In genomic region chr16:30176306-30176705, GRCm38 (mm10) we compare ENCODE assay signal across 23 mouse cellular contexts.
DNase-seq lines count a peak whose midpoint lies in the region; ATAC-seq and TF ChIP-seq lines count a peak whose summit lies in the region.
"Had no signal": no experiment of that assay in that cellular context is flagged by ENCODE, and none has a peak within 500 bp of the region (broad histone marks: within the 10 kb centered on the region; RNA-seq: fewer than 3 reads in every experiment).

No protein-coding gene starts in this region.

- H3K4me1 ChIP-seq in kidney, adult 2 months (ENCODE audit: control insufficient read depth, insufficient read depth, low read length): peaks cover 22% of the 10 kb centered on the region
- H3K4me1 ChIP-seq in kidney, embryonic 14.5 days (ENCODE audit: control insufficient read depth, insufficient read depth, low read length): peaks cover 49% of the 10 kb centered on the region
- H3K4me1 ChIP-seq in thymus, adult 2 months (replicated peaks; ENCODE audit: control insufficient read depth, insufficient read depth, low read length): peaks cover 77% of the 10 kb centered on the region
- peaks cover 55% of the 10 kb centered on the region for H3K4me1 ChIP-seq in limb, embryonic 10.5 days

- ATAC-seq in kidney, embryonic 14.5 days (ENCODE audit: low FRiP score, low TSS enrichment): no peak
- ATAC-seq: forebrain, embryonic 16.5 days; inflammation-experienced regulatory T-cells, adult 6 months; midbrain, embryonic 15.5 days had no signal

- TF ChIP-seq POLR2A in kidney, adult 2 months (IDR thresholded peaks at IDR 0.05; ENCODE audit: low read depth, low read length): no peak
- no peak for TF ChIP-seq POLR2A in thymus, adult 2 months (IDR thresholded peaks at IDR 0.05; ENCODE audit: control insufficient read depth, extremely low read depth, insufficient read depth, low read length, poor library complexity)

- H3K27ac ChIP-seq in kidney, adult 2 months (ENCODE audit: insufficient read depth, low read depth, low read length): no peak overlapping the region; the same call in 1 of the 2 replicates
- H3K27ac ChIP-seq in kidney, embryonic 14.5 days (ENCODE audit: low read depth, low read length): no peak overlapping the region
- H3K27ac ChIP-seq in thymus, adult 2 months (ENCODE audit: control insufficient read depth, insufficient read depth, low read length): no peak overlapping the region
- peak overlapping the region; percentile 54 for H3K27ac ChIP-seq in limb, embryonic 10.5 days
- H3K27ac ChIP-seq: forebrain, embryonic 10.5 days; hindbrain, embryonic 13.5 days; liver, embryonic 15.5 days; lung, embryonic 15.5 days; macrophage; midbrain, embryonic 15.5 days; neural tube, embryonic 13.5 days had no signal

- no peak for TF ChIP-seq CTCF in kidney, adult 2 months (conservative IDR thresholded peaks at IDR 0.05; ENCODE audit: insufficient read depth, insufficient read length, low read depth, low read length)
- no peak for TF ChIP-seq CTCF in thymus, adult 2 months (IDR thresholded peaks at IDR 0.05; ENCODE audit: borderline replicate concordance, control insufficient read depth, extremely low read depth, insufficient read depth, low read length, poor library complexity)

- no peak overlapping the region for H3K4me3 ChIP-seq in kidney, adult 2 months (ENCODE audit: insufficient read depth, low read depth, low read length)
- no peak overlapping the region for H3K4me3 ChIP-seq in kidney, embryonic 14.5 days (ENCODE audit: low read length)
- no peak overlapping the region for H3K4me3 ChIP-seq in thymus, adult 2 months (ENCODE audit: control insufficient read depth, insufficient read depth, low read length)
- no peak overlapping the region for H3K4me3 ChIP-seq in limb, embryonic 10.5 days
- H3K4me3 ChIP-seq: forebrain, embryonic 10.5 days; hindbrain, embryonic 13.5 days; liver, embryonic 15.5 days; lung, embryonic 15.5 days; midbrain, embryonic 15.5 days; neural tube, embryonic 13.5 days had no signal

- no peaks in the 10 kb centered on the region for H3K36me3 ChIP-seq in kidney, adult 2 months (ENCODE audit: control insufficient read depth, insufficient read depth, low read length)
- H3K36me3 ChIP-seq in kidney, embryonic 14.5 days (ENCODE audit: control insufficient read depth, insufficient read depth, low read length): no peaks in the 10 kb centered on the region
- no peaks in the 10 kb centered on the region for H3K36me3 ChIP-seq in thymus, adult 2 months (ENCODE audit: control insufficient read depth, insufficient read depth, low read length)
- no peaks in the 10 kb centered on the region for H3K36me3 ChIP-seq in limb, embryonic 10.5 days
- H3K36me3 ChIP-seq: forebrain, embryonic 10.5 days; hindbrain, embryonic 13.5 days; liver, embryonic 15.5 days; lung, embryonic 15.5 days; midbrain, embryonic 15.5 days; neural tube, embryonic 13.5 days had no signal

- no peaks in the 10 kb centered on the region for H3K9me3 ChIP-seq in kidney, embryonic 14.5 days (ENCODE audit: control insufficient read depth, low read length)
- H3K9me3 ChIP-seq in limb, embryonic 10.5 days (replicated peaks): no peaks in the 10 kb centered on the region
- H3K9me3 ChIP-seq: forebrain, embryonic 10.5 days; hindbrain, embryonic 13.5 days; liver, embryonic 15.5 days; lung, embryonic 15.5 days; midbrain, embryonic 15.5 days; neural tube, embryonic 13.5 days had no signal

- H3K4me2 ChIP-seq in kidney, embryonic 14.5 days (replicated peaks; ENCODE audit: low read depth, low read length): no peak overlapping the region
- H3K4me2 ChIP-seq: hindbrain, embryonic 13.5 days; liver, embryonic 15.5 days; lung, embryonic 15.5 days; midbrain, embryonic 15.5 days; neural tube, embryonic 13.5 days had no signal

- H3K9ac ChIP-seq in kidney, embryonic 14.5 days (ENCODE audit: low read depth, low read length): no peak overlapping the region
- H3K9ac ChIP-seq: hindbrain, embryonic 13.5 days; liver, embryonic 15.5 days; lung, embryonic 15.5 days; midbrain, embryonic 15.5 days; neural tube, embryonic 13.5 days had no signal

- DNase-seq in kidney, adult 2 months: peak; percentile 70
- peak; percentile 32 for DNase-seq in thymus, adult 2 months
- no peak for DNase-seq in thymus, postnatal 10 days (ENCODE audit: low spot score in 2 of 2)
- no peak for DNase-seq in limb, embryonic 10.5 days (ENCODE audit: low spot score)
- DNase-seq in embryo, embryonic 10 days (ENCODE audit: low spot score): no peak
- no peak for DNase-seq in cerebellum, adult 18-20 months
- DNase-seq: adrenal gland, postnatal 25 days; B cell, adult 2 months; cerebellum, adult 9-10 months; gastrocnemius, postnatal 36 days; layer of hippocampus, adult 9-11 months; liver; retina, postnatal 1 day had no signal

- H3K27me3 ChIP-seq in kidney, adult 2 months (replicated peaks; ENCODE audit: control insufficient read depth, insufficient read depth, low read length): no peaks in the 10 kb centered on the region
- H3K27me3 ChIP-seq in kidney, embryonic 14.5 days (ENCODE audit: control insufficient read depth, insufficient read depth, low read length): no peaks in the 10 kb centered on the region
- H3K27me3 ChIP-seq in thymus, adult 2 months (ENCODE audit: control insufficient read depth, insufficient read depth, low read length): no peaks in the 10 kb centered on the region
- H3K27me3 ChIP-seq in limb, embryonic 10.5 days (ENCODE audit: low read depth, poor library complexity, severe bottlenecking): peaks cover 3% of the 10 kb centered on the region; the same call in 1 of the 2 replicates
- H3K27me3 ChIP-seq: liver, embryonic 15.5 days; lung, embryonic 15.5 days had no signal

- 68% methylated on average over 5 of the region's 5 CpGs for WGBS in kidney, adult 2 months
- 85% methylated on average over 5 of the region's 5 CpGs for WGBS in kidney, embryonic 14.5 days
- 17% methylated on average over 5 of the region's 5 CpGs for WGBS in thymus, adult 2 months
- WGBS in limb, embryonic 10.5 days: 95% methylated on average over 5 of the region's 5 CpGs

Comparison
In these comparisons a context has a peak if more than half of its experiments do, and no peak if none do; other contexts are left out.
1. DNase-seq: peak in kidney, adult 2 months (single experiment) and thymus, adult 2 months (single experiment); none in thymus, postnatal 10 days (0 of 2), limb, embryonic 10.5 days (single experiment), embryo, embryonic 10 days (single experiment) and cerebellum, adult 18-20 months (0 of 2).